Mouse (Mus musculus): ENCODE data around the gene Ttc39b. TPM values are rescaled to one million over a fixed set of nuclear protein-coding genes. Genes with fewer than 3 reads are reported as not detected.

Ttc39b gene
- polyA plus RNA-seq, 1 experiment = 7.1 TPM

GRCm38 (mm10) chr4:83211709-83212108, 112.3 kb downstream of the Ttc39b start:
- no peak for TF ChIP-seq CTCF (IDR thresholded peaks at IDR 0.05; ENCODE audit: insufficient read depth, low read length)
- TF ChIP-seq POLR2A (IDR thresholded peaks at IDR 0.05; ENCODE audit: borderline replicate concordance, extremely low read depth, low read depth, low read length) = no peak
- 27% methylated on average over 12 of the region's 12 CpGs for WGBS
- peaks cover 3% of the 10 kb centered on the region; the same call in 1 of the 2 replicates for H3K4me1 ChIP-seq (ENCODE audit: control insufficient read depth, insufficient read depth, low read length)
- no peak for DNase-seq
- no peak overlapping the region for H3K4me3 ChIP-seq (replicated peaks; ENCODE audit: extremely low read depth, low read depth, low read length)

GRCm38 (mm10) chr4:83210437-83210836, 113.6 kb downstream of the Ttc39b start:
- Histone ChIP-seq H3K4me3 (replicated peaks; ENCODE audit: extremely low read depth, low read depth, low read length) (no peak overlapping the region), H3K4me1 (ENCODE audit: control insufficient read depth, insufficient read depth, low read length) (peaks cover 3% of the 10 kb centered on the region; the same call in 1 of the 2 replicates)
- DNase-seq = no peak
- WGBS = 85% methylated on average over 6 of the region's 6 CpGs
- no peak for TF ChIP-seq POLR2A (IDR thresholded peaks at IDR 0.05; ENCODE audit: borderline replicate concordance, extremely low read depth, low read depth, low read length)
- no peak for TF ChIP-seq CTCF (IDR thresholded peaks at IDR 0.05; ENCODE audit: insufficient read depth, low read length)

- Histone ChIP-seq H3K4me1 (ENCODE audit: control insufficient read depth, insufficient read depth, low read length) (no peaks in the 10 kb centered on the region), H3K4me3 (replicated peaks; ENCODE audit: extremely low read depth, low read depth, low read length) (no peak overlapping the region)
- no peak for DNase-seq
- no peak for TF ChIP-seq POLR2A (IDR thresholded peaks at IDR 0.05; ENCODE audit: borderline replicate concordance, extremely low read depth, low read depth, low read length)
- no peak for TF ChIP-seq CTCF (IDR thresholded peaks at IDR 0.05; ENCODE audit: insufficient read depth, low read length)
- 70% methylated on average over 10 of the region's 10 CpGs for WGBS
Measured at GRCm38 (mm10) chr4:83206803-83207586, 117.1 kb downstream of the Ttc39b start.

GRCm38 (mm10) chr4:83206416-83206802, 117.6 kb downstream of the Ttc39b start:
- Histone ChIP-seq H3K4me1 (ENCODE audit: control insufficient read depth, insufficient read depth, low read length) (no peaks in the 10 kb centered on the region), H3K4me3 (replicated peaks; ENCODE audit: extremely low read depth, low read depth, low read length) (no peak overlapping the region)
- WGBS = 82% methylated on average over 2 of the region's 2 CpGs
- no peak for DNase-seq
- TF ChIP-seq POLR2A (IDR thresholded peaks at IDR 0.05; ENCODE audit: borderline replicate concordance, extremely low read depth, low read depth, low read length) = no peak
- TF ChIP-seq CTCF (IDR thresholded peaks at IDR 0.05; ENCODE audit: insufficient read depth, low read length) = no peak

- Histone ChIP-seq H3K4me1 (ENCODE audit: control insufficient read depth, insufficient read depth, low read length) (no peaks in the 10 kb centered on the region), H3K4me3 (replicated peaks; ENCODE audit: extremely low read depth, low read depth, low read length) (no peak overlapping the region)
- TF ChIP-seq CTCF (IDR thresholded peaks at IDR 0.05; ENCODE audit: insufficient read depth, low read length) = no peak
- no peak for TF ChIP-seq POLR2A (IDR thresholded peaks at IDR 0.05; ENCODE audit: borderline replicate concordance, extremely low read depth, low read depth, low read length)
- no peak for DNase-seq
- WGBS = 41% methylated on average over 8 of the region's 8 CpGs
Measured at GRCm38 (mm10) chr4:83199391-83199790, 124.7 kb downstream of the Ttc39b start.

GRCm38 (mm10) chr4:83198123-83198522, 125.9 kb downstream of the Ttc39b start:
- Histone ChIP-seq H3K4me3 (replicated peaks; ENCODE audit: extremely low read depth, low read depth, low read length) (no peak overlapping the region), H3K4me1 (ENCODE audit: control insufficient read depth, insufficient read depth, low read length) (no peaks in the 10 kb centered on the region)
- 74% methylated on average over 3 of the region's 3 CpGs for WGBS
- TF ChIP-seq CTCF (IDR thresholded peaks at IDR 0.05; ENCODE audit: insufficient read depth, low read length) (no peak), POLR2A (IDR thresholded peaks at IDR 0.05; ENCODE audit: borderline replicate concordance, extremely low read depth, low read depth, low read length) (no peak)
- no peak for DNase-seq

GRCm38 (mm10) chr4:83189736-83190135, 134.3 kb downstream of the Ttc39b start:
- no peak for TF ChIP-seq POLR2A (IDR thresholded peaks at IDR 0.05; ENCODE audit: borderline replicate concordance, extremely low read depth, low read depth, low read length)
- TF ChIP-seq CTCF (IDR thresholded peaks at IDR 0.05; ENCODE audit: insufficient read depth, low read length) = no peak
- Histone ChIP-seq H3K4me1 (ENCODE audit: control insufficient read depth, insufficient read depth, low read length) (no peaks in the 10 kb centered on the region), H3K4me3 (replicated peaks; ENCODE audit: extremely low read depth, low read depth, low read length) (no peak overlapping the region)
- WGBS = 79% methylated on average over 2 of the region's 2 CpGs
- no peak for DNase-seq

GRCm38 (mm10) chr4:83187324-83187723, 136.7 kb downstream of the Ttc39b start:
- Histone ChIP-seq H3K4me1 (ENCODE audit: control insufficient read depth, insufficient read depth, low read length) (peaks cover 2% of the 10 kb centered on the region; the same call in 1 of the 2 replicates), H3K4me3 (replicated peaks; ENCODE audit: extremely low read depth, low read depth, low read length) (no peak overlapping the region)
- 84% methylated on average over 1 of the region's 1 CpGs for WGBS
- TF ChIP-seq CTCF (IDR thresholded peaks at IDR 0.05; ENCODE audit: insufficient read depth, low read length) (no peak), POLR2A (IDR thresholded peaks at IDR 0.05; ENCODE audit: borderline replicate concordance, extremely low read depth, low read depth, low read length) (no peak)
- DNase-seq = no peak

GRCm38 (mm10) chr4:83186448-83186847, 137.6 kb downstream of the Ttc39b start:
- WGBS = 42% methylated on average over 6 of the region's 6 CpGs
- TF ChIP-seq CTCF (IDR thresholded peaks at IDR 0.05; ENCODE audit: insufficient read depth, low read length) (no peak), POLR2A (IDR thresholded peaks at IDR 0.05; ENCODE audit: borderline replicate concordance, extremely low read depth, low read depth, low read length) (no peak)
- no peak overlapping the region for H3K4me3 ChIP-seq (replicated peaks; ENCODE audit: extremely low read depth, low read depth, low read length)
- H3K4me1 ChIP-seq (ENCODE audit: control insufficient read depth, insufficient read depth, low read length) = peaks cover 2% of the 10 kb centered on the region; the same call in 1 of the 2 replicates
- DNase-seq = no peak

Data from lung, adult 2 months (tissue).